Mouse (Mus musculus) intestine, embryonic 14.5 days (tissue): ENCODE measurements around the gene Ptges3l. TPM values are rescaled to one million over a fixed set of nuclear protein-coding genes. Genes with fewer than 3 reads are reported as not detected.
"Not testable (repeated sequence)": the region's sequence is repeated elsewhere in the genome, so short reads cannot be mapped to it uniquely, and the experiment has no call there.

Experiments
- ATAC-seq: fragments of 200-750 bp; cut with Nextera tagmentation; replicated peaks from 2 replicates; pipeline ENCODE4 v1.8.0; 2017; ENCODE audit warnings: low read depth, moderate number of reproducible peaks, moderate TSS enrichment, moderate library complexity; ENCODE audit not compliant: low FRiP score, low TSS enrichment
- DNase-seq: peaks from one replicate; pipeline ENCODE4 v3.0.0-alpha.2; 2018; ENCODE audit warnings: low spot score
- H3K27ac ChIP-seq: fragments of 300-500 bp; sonication (generic); 2 replicates; pipeline ENCODE4 v1.5.1; 2014; ENCODE audit warnings: low read depth, mild to moderate bottlenecking, control low read depth
- H3K27me3 ChIP-seq: fragments of 300-500 bp; sonication (generic); replicated peaks from 2 replicates; pipeline ENCODE4 v1.6.1; 2014; ENCODE audit warnings: low read length, control low read depth; ENCODE audit not compliant: control insufficient read depth, insufficient read depth
- H3K36me3 ChIP-seq: fragments of 300-500 bp; sonication (generic); 2 replicates; pipeline ENCODE4 v1.6.1; 2014; ENCODE audit warnings: low read length, control low read depth; ENCODE audit not compliant: control insufficient read depth, insufficient read depth
- H3K4me1 ChIP-seq: fragments of 300-500 bp; sonication (generic); replicated peaks from 2 replicates; pipeline ENCODE4 v1.6.1; 2014; ENCODE audit warnings: low read length, control low read depth, mixed read lengths; ENCODE audit not compliant: control insufficient read depth, insufficient read depth
- H3K4me2 ChIP-seq: fragments of 300-500 bp; sonication (generic); 2 replicates; pipeline ENCODE4 v1.6.1; 2014; ENCODE audit warnings: low read length
- H3K4me3 ChIP-seq: fragments of 300-500 bp; sonication (generic); 2 replicates; pipeline ENCODE4 v1.5.1; 2014; ENCODE audit warnings: low read depth, low read length, control low read depth, mixed read lengths
- H3K9ac ChIP-seq: fragments of 300-500 bp; sonication (generic); 2 replicates; pipeline ENCODE4 v1.6.1; 2014; ENCODE audit warnings: mild to moderate bottlenecking, low read length
- H3K9me3 ChIP-seq: fragments of 300-500 bp; sonication (generic); 2 replicates; pipeline ENCODE4 v1.6.1; 2016; ENCODE audit warnings: low read length, control low read depth; ENCODE audit not compliant: control insufficient read depth
- WGBS: fragments of 180-500 bp; shearing (Covaris S2); extraction: QIAGEN DNeasy Blood & Tissue Kit; methylation state at CpG from one replicate; pipeline ENCODE4 v1.1.7; 2014; 5-methylcytosine and 5-hydroxymethylcytosine counted together
- microRNA-seq: library from miRNA; unstranded; fragments of <30 nt; microRNA quantifications from one replicate; pipeline ENCODE4, GENCODE M21; 2016
- polyA plus RNA-seq: library from polyadenylated mRNA; unstranded; fragments of >200 nt; fragmentation: Nextera tagmentation; extraction: Ambion mirVana; gene quantifications from 2 replicates; pipeline ENCODE4 v1.2.1, GENCODE M21; 2014

Ptges3l gene
- polyA plus RNA-seq, 1 experiment from 2014 or later: 16.3 TPM

DNA sequence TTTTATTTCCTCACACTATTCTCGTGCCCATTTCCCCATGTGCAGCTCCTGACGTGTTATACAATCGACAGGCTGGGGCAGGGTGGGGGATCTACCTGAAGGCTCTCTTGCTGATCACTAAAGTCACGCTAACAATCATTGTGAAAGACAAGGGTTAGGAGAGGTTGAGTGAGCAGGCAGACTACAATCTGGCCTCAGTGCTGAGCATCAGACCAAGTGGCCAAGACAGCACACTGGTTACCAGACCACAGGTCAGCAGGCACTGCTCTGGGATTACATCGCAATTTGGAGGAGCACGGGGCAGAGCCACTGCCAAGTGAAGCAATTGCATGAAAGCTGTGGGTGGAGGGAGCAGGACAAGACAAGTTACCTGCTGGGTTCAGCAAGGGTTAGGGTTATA, 46.2 kb downstream of the Ptges3l start:
- H3K4me2 ChIP-seq: no peak overlapping the region
- no peak overlapping the region for H3K9ac ChIP-seq
- no peaks in the 10 kb centered on the region for H3K27me3 ChIP-seq
- DNase-seq: no peak
- no peak for ATAC-seq
- H3K27ac ChIP-seq: no peak overlapping the region
- whole genome bisulfite sequencing: 64% methylated on average over 6 of the region's 6 CpGs
- 0 out of 2 replicates have a peak, but pooled peaks cover 2% of the 10 kb centered on the region for H3K4me1 ChIP-seq
- H3K9me3 ChIP-seq: no peaks in the 10 kb centered on the region
- H3K36me3 ChIP-seq: no peaks in the 10 kb centered on the region
- no peak overlapping the region for H3K4me3 ChIP-seq

DNA sequence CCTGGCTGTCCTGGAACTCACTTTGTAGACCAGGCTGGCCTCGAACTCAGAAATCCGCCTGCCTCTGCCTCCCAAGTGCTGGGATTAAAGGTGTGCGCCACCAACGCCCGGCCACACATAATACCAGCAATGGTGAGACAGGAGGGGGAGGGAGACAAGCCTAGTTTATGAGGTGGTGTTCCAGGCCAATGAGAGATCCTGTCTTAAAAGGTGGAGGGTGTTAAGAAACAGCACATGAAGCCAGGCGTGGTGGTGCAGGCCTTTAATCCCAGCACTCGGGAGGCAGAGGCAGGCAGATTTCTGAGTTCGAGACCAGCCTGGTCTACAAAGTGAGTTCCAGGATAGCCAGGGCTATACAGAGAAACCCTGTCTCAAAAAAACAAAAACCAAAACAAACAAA, 46.9 kb downstream of the Ptges3l start:
- 93% methylated on average over 8 of the region's 8 CpGs for WGBS
- H3K36me3 ChIP-seq, H3K9ac ChIP-seq, DNase-seq, H3K27ac ChIP-seq, H3K9me3 ChIP-seq, H3K4me3 ChIP-seq, ATAC-seq, H3K4me1 ChIP-seq, H3K27me3 ChIP-seq, H3K4me2 ChIP-seq: not testable (repeated sequence)

DNA sequence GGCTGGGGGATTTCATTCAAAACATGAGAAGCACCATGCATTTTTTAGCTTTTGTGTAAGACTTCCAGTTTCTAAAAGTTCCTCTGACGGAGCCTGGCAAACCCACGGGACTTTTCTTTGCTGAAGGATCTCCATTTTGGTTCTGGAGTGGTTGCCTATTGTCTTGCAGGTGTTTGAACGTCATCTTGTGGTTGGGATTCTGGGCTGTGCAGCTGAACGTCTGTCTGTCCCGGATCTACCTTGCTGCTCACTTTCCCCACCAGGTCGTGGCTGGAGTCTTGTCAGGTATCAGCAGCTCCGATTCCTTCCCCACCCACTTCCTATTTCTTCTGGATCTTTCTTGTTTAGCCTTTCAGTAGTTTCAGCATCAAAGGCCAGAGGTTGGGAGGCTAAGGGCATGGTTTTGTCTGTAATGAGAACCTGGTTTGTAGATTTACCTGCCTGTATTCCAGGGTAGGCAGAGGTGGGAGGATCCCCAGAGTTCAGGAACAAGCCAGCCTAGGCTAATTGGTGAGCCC, 50.7 kb downstream of the Ptges3l start:
- H3K9ac ChIP-seq: no peak overlapping the region
- H3K4me3 ChIP-seq: no peak overlapping the region
- H3K27me3 ChIP-seq: no peaks in the 10 kb centered on the region
- H3K27ac ChIP-seq: no peak overlapping the region
- 0 out of 2 replicates have a peak, but pooled peaks cover under 1% of the 10 kb centered on the region for H3K4me1 ChIP-seq
- ATAC-seq (no peak), DNase-seq (no peak)
- no peaks in the 10 kb centered on the region for H3K9me3 ChIP-seq
- H3K4me2 ChIP-seq: no peak overlapping the region
- 69% methylated on average over 7 of the region's 7 CpGs for WGBS
- H3K36me3 ChIP-seq: no peaks in the 10 kb centered on the region

DNA sequence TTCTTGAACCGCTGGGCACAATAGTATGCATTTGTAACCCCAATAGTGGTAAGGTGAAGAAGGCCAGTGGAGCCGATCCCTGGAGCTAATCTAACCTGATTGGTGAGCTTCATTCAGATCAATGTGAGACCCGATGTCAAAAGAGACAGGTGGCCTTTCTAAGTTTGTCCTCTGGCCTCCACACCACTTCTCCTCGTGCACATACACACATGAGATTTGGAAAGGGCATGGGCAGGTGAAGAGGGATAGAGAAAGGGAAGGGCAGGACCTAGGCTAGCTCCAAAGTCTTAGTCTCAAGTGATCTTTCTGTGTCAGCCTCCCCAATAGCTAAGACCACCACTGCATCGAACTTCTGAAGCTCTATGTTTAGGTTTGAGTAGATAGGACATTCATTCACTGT, 55.0 kb downstream of the Ptges3l start:
- Histone ChIP-seq H3K9ac (no peak overlapping the region), H3K4me1 (no peaks in the 10 kb centered on the region), H3K4me2 (no peak overlapping the region), H3K36me3 (no peaks in the 10 kb centered on the region), H3K4me3 (no peak overlapping the region), H3K9me3 (no peaks in the 10 kb centered on the region), H3K27ac (no peak overlapping the region), H3K27me3 (no peaks in the 10 kb centered on the region)
- no peak for ATAC-seq
- no peak for DNase-seq
- WGBS: 66% methylated on average over 5 of the region's 5 CpGs

Small RNA genes lying within 50 kb of the gene (microRNA-seq; reads per million reads assigned to microRNA genes)
- gene Mir6929: 0.59 reads per million

Other genes with a start within 250 kb of the Ptges3l start
- gene Ccr10, start 249.9 kb downstream of the Ptges3l start, polyA plus RNA-seq: 0.23 TPM in 1 of 2 replicates, not detected in the other
- 20.2 and 21.8 TPM in 2 replicates for gene Ezh1, start 198.9 kb downstream of the Ptges3l start, polyA plus RNA-seq
- gene Ramp2, start 179.3 kb downstream of the Ptges3l start, polyA plus RNA-seq: 113 and 122 TPM in 2 replicates
- 143 and 150 TPM in 2 replicates for gene Vps25, start 171.6 kb downstream of the Ptges3l start, polyA plus RNA-seq
- gene Wnk4, start 164.8 kb downstream of the Ptges3l start, polyA plus RNA-seq: 12.6 and 14.4 TPM in 2 replicates
- gene Cntd1, start 146.3 kb downstream of the Ptges3l start, polyA plus RNA-seq: 1.1 TPM in 2 replicates
- gene Coa3, start 146.2 kb downstream of the Ptges3l start, polyA plus RNA-seq: 260 and 265 TPM in 2 replicates
- 141 and 155 TPM in 2 replicates for gene Becn1, start 123.0 kb downstream of the Ptges3l start, polyA plus RNA-seq
- 112 and 118 TPM in 2 replicates for gene Psme3, start 109.1 kb downstream of the Ptges3l start, polyA plus RNA-seq
- gene Aoc2, start 100.3 kb downstream of the Ptges3l start, polyA plus RNA-seq: 1.4 and 1.8 TPM in 2 replicates
- gene Aoc3, start 94.7 kb downstream of the Ptges3l start, polyA plus RNA-seq: 1.9 and 2.3 TPM in 2 replicates
- not detected in 2 replicates for gene G6pc, start 57.8 kb downstream of the Ptges3l start, polyA plus RNA-seq
- 78.9 and 80.2 TPM in 2 replicates for gene Aarsd1, start 7.7 kb downstream of the Ptges3l start, polyA plus RNA-seq
- gene Gm27029, start 537 bp downstream of the Ptges3l start, polyA plus RNA-seq: 8.6 and 9.6 TPM in 2 replicates
- gene Rundc1, start 248 bp downstream of the Ptges3l start, polyA plus RNA-seq: 13.5 and 14.5 TPM in 2 replicates
- 412 and 439 TPM in 2 replicates for gene Rpl27, start 17.0 kb upstream of the Ptges3l start, polyA plus RNA-seq
- gene Ifi35, start 23.1 kb upstream of the Ptges3l start, polyA plus RNA-seq: 16.9 and 18.3 TPM in 2 replicates
- 15.9 and 16.7 TPM in 2 replicates for gene Rnd2, start 39.7 kb upstream of the Ptges3l start, polyA plus RNA-seq
- 50.7 and 60.0 TPM in 2 replicates for gene Vat1, start 40.9 kb upstream of the Ptges3l start, polyA plus RNA-seq
- 13.3 and 17.1 TPM in 2 replicates for gene Brca1, start 126.6 kb upstream of the Ptges3l start, polyA plus RNA-seq
- gene Nbr1, start 126.8 kb upstream of the Ptges3l start, polyA plus RNA-seq: 50.9 and 60.9 TPM in 2 replicates
- 7.6 and 8.9 TPM in 2 replicates for gene Tmem106a, start 156.9 kb upstream of the Ptges3l start, polyA plus RNA-seq
- gene Gm11634, start 173.9 kb upstream of the Ptges3l start, polyA plus RNA-seq: not detected in 2 replicates
- 30.8 and 44.8 TPM in 2 replicates for gene Rdm1, start 201.9 kb upstream of the Ptges3l start, polyA plus RNA-seq
- gene Arl4d, start 240.2 kb upstream of the Ptges3l start, polyA plus RNA-seq: 7.8 and 8.3 TPM in 2 replicates